Mouse (Mus musculus) ovary, adult 18-20 months (tissue): ENCODE data around the gene Myo1c.
A peak's percentile ranks its signal among the peaks of the same experiment; 100 is the strongest.
"Not testable (repeated sequence)": the region's sequence is repeated elsewhere in the genome, so short reads cannot be mapped to it uniquely, and the experiment has no call there.

Experiments used
- DNase-seq: peaks from one replicate; pipeline ENCODE4 v3.0.0; 2022; ENCODE audit warnings: low spot score, mixed read lengths

Myo1c gene

GRCm38 (mm10) chr11:75669176-75669852, 19.0 kb downstream of the Myo1c start:
- no peak for DNase-seq

GRCm38 (mm10) chr11:75669853-75670200, 19.5 kb downstream of the Myo1c start:
- DNase-seq: no peak

GRCm38 (mm10) chr11:75671426-75672180, 21.3 kb downstream of the Myo1c start:
- DNase-seq: no peak

- DNase-seq: no peak
Measured at GRCm38 (mm10) chr11:75673411-75673810, 23.1 kb downstream of the Myo1c start.

GRCm38 (mm10) chr11:75674875-75675274, 24.6 kb downstream of the Myo1c start:
- no peak for DNase-seq

- no peak for DNase-seq
Measured at GRCm38 (mm10) chr11:75677881-75678746, 27.8 kb downstream of the Myo1c start.

GRCm38 (mm10) chr11:75678747-75679438, 28.6 kb downstream of the Myo1c start, which contains the start of gene Crk:
Crk (plus strand) TSS chr11:75679259.
- peak; percentile 97 for DNase-seq

GRCm38 (mm10) chr11:75679439-75680171, 29.3 kb downstream of the Myo1c start:
- peak; percentile 50 for DNase-seq

GRCm38 (mm10) chr11:75684462-75684861, 34.2 kb downstream of the Myo1c start:
- DNase-seq: no peak

- DNase-seq: no peak
Measured at GRCm38 (mm10) chr11:75684956-75685355, 34.7 kb downstream of the Myo1c start.

- no peak for DNase-seq
Measured at GRCm38 (mm10) chr11:75687343-75687993, 37.2 kb downstream of the Myo1c start.

GRCm38 (mm10) chr11:75688132-75688531, 37.8 kb downstream of the Myo1c start:
- no peak for DNase-seq

- DNase-seq: no peak
Measured at GRCm38 (mm10) chr11:75689977-75690376, 39.7 kb downstream of the Myo1c start.

GRCm38 (mm10) chr11:75691047-75691446, 40.7 kb downstream of the Myo1c start:
- DNase-seq: no peak

GRCm38 (mm10) chr11:75693570-75693969, 43.3 kb downstream of the Myo1c start:
- DNase-seq: no peak

- DNase-seq: not testable (repeated sequence)
Measured at GRCm38 (mm10) chr11:75697464-75697863, 47.2 kb downstream of the Myo1c start.

GRCm38 (mm10) chr11:75700557-75700956, 50.3 kb downstream of the Myo1c start:
- no peak for DNase-seq

- no peak for DNase-seq
Measured at GRCm38 (mm10) chr11:75702761-75703160, 52.5 kb downstream of the Myo1c start.

GRCm38 (mm10) chr11:75703748-75704147, 53.4 kb downstream of the Myo1c start:
- DNase-seq: no peak

GRCm38 (mm10) chr11:75713949-75714348, 63.6 kb downstream of the Myo1c start:
- DNase-seq: no peak

- no peak for DNase-seq
Measured at GRCm38 (mm10) chr11:75715556-75715955, 65.3 kb downstream of the Myo1c start.
